Mouse (Mus musculus): Measurements from ENCODE around the gene Galns. TPM values are rescaled to one million over a fixed set of nuclear protein-coding genes. Genes with fewer than 3 reads are reported as not detected.

Gene Galns
- polyA plus RNA-seq, 1 experiment from 2014 or later, result 4.5 TPM

- H3K27ac ChIP-seq (ENCODE audit: low read depth, low read length), result no peak overlapping the region
- 84% methylated on average over 5 of the region's 5 CpGs for WGBS
- no peak overlapping the region for H3K9ac ChIP-seq (ENCODE audit: low read length)
- H3K4me3 ChIP-seq (ENCODE audit: low read depth, low read length), result no peak overlapping the region
- no peaks in the 10 kb centered on the region for H3K27me3 ChIP-seq (ENCODE audit: control insufficient read depth, insufficient read depth, low read length)
- ATAC-seq (replicated peaks; ENCODE audit: low FRiP score) (no peak), DNase-seq (ENCODE audit: low spot score) (no peak)
- H3K9me3 ChIP-seq (ENCODE audit: control insufficient read depth, low read length), result no peaks in the 10 kb centered on the region
- no peak overlapping the region for H3K4me2 ChIP-seq (ENCODE audit: low read depth, low read length, severe bottlenecking)
- H3K4me1 ChIP-seq (replicated peaks; ENCODE audit: control insufficient read depth, insufficient read depth, low read length), result no peaks in the 10 kb centered on the region
- H3K36me3 ChIP-seq (ENCODE audit: control insufficient read depth, insufficient read depth, low read length), result no peaks in the 10 kb centered on the region
Measured at GRCm38 (mm10) chr8:122561199-122561598, 50.1 kb downstream of the Galns start.

DNA sequence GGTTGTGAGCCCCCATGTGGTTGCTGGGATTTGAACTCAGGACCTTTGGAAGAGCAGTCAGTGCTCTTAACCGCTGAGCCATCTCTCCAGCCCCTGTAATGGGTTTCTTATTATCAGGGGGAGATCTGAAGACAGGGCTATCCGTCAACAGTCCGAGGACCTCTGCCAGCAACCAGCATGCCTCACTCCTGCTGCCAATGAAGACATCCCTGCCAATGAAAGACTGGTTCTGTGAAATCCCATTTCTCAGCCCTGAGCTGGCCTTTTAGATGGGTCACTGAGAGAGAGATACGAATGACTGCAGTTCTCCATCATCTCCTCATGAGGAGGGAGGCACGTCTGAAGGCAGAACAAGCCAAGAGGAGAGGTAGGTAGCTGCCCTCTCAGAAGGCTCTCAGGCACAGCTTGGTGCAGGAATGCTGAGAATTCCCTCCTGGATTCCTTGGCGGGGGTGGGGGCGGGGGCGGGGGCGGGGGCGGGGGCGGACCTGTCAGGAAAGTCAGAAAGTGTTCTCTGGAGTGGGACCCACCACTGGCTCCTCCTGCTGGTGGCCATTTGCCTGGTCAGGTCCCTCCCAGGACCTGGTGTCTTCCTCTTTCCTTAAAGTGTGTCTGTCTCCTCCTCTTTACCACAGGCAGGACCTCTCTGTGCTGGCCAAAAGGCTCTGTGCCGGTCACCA is 52.5 kb downstream of the Galns start:
- Histone ChIP-seq H3K36me3 (ENCODE audit: control insufficient read depth, insufficient read depth, low read length) (no peaks in the 10 kb centered on the region), H3K4me1 (replicated peaks; ENCODE audit: control insufficient read depth, insufficient read depth, low read length) (no peaks in the 10 kb centered on the region), H3K27me3 (ENCODE audit: control insufficient read depth, insufficient read depth, low read length) (no peaks in the 10 kb centered on the region), H3K27ac (ENCODE audit: low read depth, low read length) (no peak overlapping the region), H3K4me2 (ENCODE audit: low read depth, low read length, severe bottlenecking) (no peak overlapping the region), H3K9me3 (ENCODE audit: control insufficient read depth, low read length) (no peaks in the 10 kb centered on the region), H3K4me3 (ENCODE audit: low read depth, low read length) (no peak overlapping the region), H3K9ac (ENCODE audit: low read length) (no peak overlapping the region)
- ATAC-seq (replicated peaks; ENCODE audit: low FRiP score), result no peak
- no peak for DNase-seq (ENCODE audit: low spot score)
- WGBS, result 18% methylated on average over 12 of the region's 12 CpGs

- Histone ChIP-seq H3K4me2 (ENCODE audit: low read depth, low read length, severe bottlenecking) (no peak overlapping the region), H3K4me3 (ENCODE audit: low read depth, low read length) (no peak overlapping the region), H3K27ac (ENCODE audit: low read depth, low read length) (no peak overlapping the region), H3K9ac (ENCODE audit: low read length) (no peak overlapping the region), H3K9me3 (ENCODE audit: control insufficient read depth, low read length) (no peaks in the 10 kb centered on the region), H3K27me3 (ENCODE audit: control insufficient read depth, insufficient read depth, low read length) (no peaks in the 10 kb centered on the region), H3K36me3 (ENCODE audit: control insufficient read depth, insufficient read depth, low read length) (no peaks in the 10 kb centered on the region), H3K4me1 (replicated peaks; ENCODE audit: control insufficient read depth, insufficient read depth, low read length) (no peaks in the 10 kb centered on the region)
- DNase-seq (ENCODE audit: low spot score), result no peak
- ATAC-seq (replicated peaks; ENCODE audit: low FRiP score), result no peak
- WGBS, result 47% methylated on average over 10 of the region's 10 CpGs
Measured at GRCm38 (mm10) chr8:122557248-122558038, 53.8 kb downstream of the Galns start.

DNA sequence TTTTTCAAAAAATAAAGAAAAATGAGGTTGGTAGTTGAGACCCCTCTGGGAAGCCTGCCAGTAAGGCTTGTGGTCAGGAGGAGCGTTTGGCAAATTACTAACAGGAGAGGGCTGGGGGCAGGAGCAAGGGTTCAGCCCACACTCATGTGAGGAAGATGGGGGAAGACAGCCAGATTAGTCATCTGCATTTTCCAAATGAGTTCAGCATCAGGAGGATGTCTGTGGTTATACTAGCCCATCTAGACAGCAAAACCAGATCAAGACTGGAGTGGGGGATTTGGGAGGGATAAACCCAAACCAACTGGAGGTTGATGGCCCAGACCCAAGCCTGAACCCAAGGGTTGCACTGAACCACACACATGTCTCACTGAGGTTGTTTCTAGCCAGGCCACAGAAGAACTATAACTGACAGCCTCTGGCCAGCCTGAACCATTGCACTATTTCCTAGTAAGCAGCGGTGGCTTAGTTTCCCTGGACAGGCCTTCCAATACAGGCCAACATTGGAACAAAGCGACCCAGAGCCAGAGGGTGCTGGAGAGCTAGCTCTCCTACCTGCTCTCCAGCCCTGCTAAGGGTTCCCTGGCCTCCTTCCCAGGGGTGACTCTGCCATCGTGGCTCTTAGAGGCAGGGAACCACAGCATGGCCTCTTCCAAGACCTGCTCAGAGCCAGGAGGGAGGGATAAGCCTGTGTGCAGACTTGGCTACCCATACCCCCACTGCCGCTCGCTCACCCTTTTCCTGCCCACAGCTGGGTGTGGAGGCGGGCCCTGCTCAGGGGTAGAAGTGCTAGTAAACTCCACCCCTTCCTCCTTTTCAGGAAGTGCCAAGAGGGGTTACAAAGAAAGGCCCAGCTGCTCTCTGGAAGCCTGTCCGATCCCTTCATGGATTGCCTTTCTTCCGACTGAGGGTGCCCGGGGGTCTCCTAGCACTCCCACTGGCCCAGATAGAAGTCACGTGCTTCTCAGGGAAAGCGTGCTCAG is 54.9 kb downstream of the Galns start:
- WGBS, result 68% methylated on average over 12 of the region's 12 CpGs
- peaks cover 6% of the 10 kb centered on the region for H3K27me3 ChIP-seq (ENCODE audit: control insufficient read depth, insufficient read depth, low read length)
- H3K27ac ChIP-seq (ENCODE audit: low read depth, low read length), result no peak overlapping the region
- no peaks in the 10 kb centered on the region for H3K36me3 ChIP-seq (ENCODE audit: control insufficient read depth, insufficient read depth, low read length)
- DNase-seq (ENCODE audit: low spot score) (no peak), ATAC-seq (replicated peaks; ENCODE audit: low FRiP score) (no peak)
- no peak overlapping the region for H3K9ac ChIP-seq (ENCODE audit: low read length)
- H3K4me2 ChIP-seq (ENCODE audit: low read depth, low read length, severe bottlenecking), result no peak overlapping the region
- no peak overlapping the region for H3K4me3 ChIP-seq (ENCODE audit: low read depth, low read length)
- H3K4me1 ChIP-seq (replicated peaks; ENCODE audit: control insufficient read depth, insufficient read depth, low read length), result no peaks in the 10 kb centered on the region; the same call in 1 of the 2 replicates
- H3K9me3 ChIP-seq (ENCODE audit: control insufficient read depth, low read length), result no peaks in the 10 kb centered on the region

DNA sequence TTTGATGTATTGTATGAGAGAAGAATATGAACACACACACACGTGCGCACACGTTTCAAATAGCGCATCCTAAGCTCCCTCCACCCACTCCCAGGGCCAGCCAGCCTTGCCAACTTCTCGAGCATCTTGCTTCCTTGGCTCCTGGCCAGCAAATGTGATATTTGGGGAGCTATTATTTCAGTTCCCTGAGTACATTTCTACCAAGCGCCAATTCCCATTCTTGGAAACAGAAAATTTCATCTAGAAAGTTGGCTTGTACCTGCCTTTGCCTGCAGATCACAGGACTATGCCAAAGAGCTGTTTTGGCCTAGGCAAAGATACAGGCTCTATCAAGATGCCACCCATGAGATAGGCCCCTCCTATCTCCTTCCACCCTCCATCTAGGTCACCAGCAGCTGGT is 56.5 kb downstream of the Galns start:
- ATAC-seq (replicated peaks; ENCODE audit: low FRiP score), result no peak
- H3K9me3 ChIP-seq (ENCODE audit: control insufficient read depth, low read length), result no peaks in the 10 kb centered on the region
- no peak overlapping the region for H3K4me3 ChIP-seq (ENCODE audit: low read depth, low read length)
- no peak for DNase-seq (ENCODE audit: low spot score)
- H3K27me3 ChIP-seq (ENCODE audit: control insufficient read depth, insufficient read depth, low read length), result peaks cover 20% of the 10 kb centered on the region
- H3K27ac ChIP-seq (ENCODE audit: low read depth, low read length), result no peak overlapping the region
- H3K4me1 ChIP-seq (replicated peaks; ENCODE audit: control insufficient read depth, insufficient read depth, low read length), result peaks cover 4% of the 10 kb centered on the region; the same call in 1 of the 2 replicates
- no peaks in the 10 kb centered on the region for H3K36me3 ChIP-seq (ENCODE audit: control insufficient read depth, insufficient read depth, low read length)
- H3K4me2 ChIP-seq (ENCODE audit: low read depth, low read length, severe bottlenecking), result no peak overlapping the region
- 87% methylated on average over 6 of the region's 6 CpGs for WGBS
- no peak overlapping the region for H3K9ac ChIP-seq (ENCODE audit: low read length)

DNA sequence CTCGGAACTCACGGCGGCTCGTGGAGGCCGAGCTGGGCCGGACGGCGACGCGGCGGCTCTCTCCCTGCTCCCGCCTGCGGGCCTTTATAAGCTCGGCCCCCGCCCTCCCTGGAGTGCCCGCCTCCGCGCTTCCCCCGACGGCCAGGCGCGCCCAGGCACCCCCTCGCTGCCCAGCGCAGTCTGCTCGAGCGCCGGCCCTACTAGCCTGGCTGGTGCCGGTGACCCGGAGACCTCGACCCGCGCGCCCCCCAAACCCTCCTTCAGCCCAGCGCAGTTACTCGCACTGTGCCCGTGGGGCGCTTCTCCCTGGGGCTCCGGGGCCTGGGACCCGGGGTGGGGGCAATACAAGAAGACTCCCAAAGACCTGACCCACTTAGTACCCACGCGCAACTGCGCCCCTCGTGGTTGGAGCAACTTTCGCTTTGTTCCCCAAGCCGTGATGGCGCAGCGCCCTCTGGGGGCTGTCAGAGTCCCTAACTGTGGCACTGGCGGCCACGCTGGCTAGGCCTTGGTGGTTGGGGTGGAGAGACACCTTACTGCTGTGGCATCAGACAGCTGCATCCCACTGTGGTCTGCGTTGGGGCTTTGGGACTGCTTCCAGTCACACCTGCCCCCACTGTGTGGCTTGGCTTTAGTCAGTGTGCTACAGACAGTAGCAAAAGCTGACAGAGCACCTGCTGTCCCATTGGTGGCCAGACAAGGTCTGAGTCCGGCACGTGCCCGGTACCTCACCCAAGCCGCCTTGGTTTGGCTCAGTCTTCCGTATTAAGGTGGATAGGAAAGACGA is 59.8 kb downstream of the Galns start, which contains the start of gene Piezo1:
TSS of gene Piezo1 (minus strand) at position 65 of the 787 bp plus-strand sequence.
- peak within 1 kb of the TSS; percentile 41 for H3K4me3 ChIP-seq (ENCODE audit: low read depth, low read length)
- no peak within 1 kb of the TSS for H3K27ac ChIP-seq (ENCODE audit: low read depth, low read length)
- H3K4me1 ChIP-seq (replicated peaks; ENCODE audit: control insufficient read depth, insufficient read depth, low read length), result peaks cover 4% of the 10 kb centered on the region; the same call in 1 of the 2 replicates
- ATAC-seq (replicated peaks; ENCODE audit: low FRiP score), result peak; percentile 63
- no peaks in the 10 kb centered on the region for H3K36me3 ChIP-seq (ENCODE audit: control insufficient read depth, insufficient read depth, low read length)
- no peaks in the 10 kb centered on the region for H3K9me3 ChIP-seq (ENCODE audit: control insufficient read depth, low read length)
- peaks cover 22% of the 10 kb centered on the region for H3K27me3 ChIP-seq (ENCODE audit: control insufficient read depth, insufficient read depth, low read length)
- peak within 1 kb of the TSS; percentile 75 for H3K4me2 ChIP-seq (ENCODE audit: low read depth, low read length, severe bottlenecking)
- H3K9ac ChIP-seq (ENCODE audit: low read length), result peak within 1 kb of the TSS; percentile 67
- peak; percentile 88 for DNase-seq (ENCODE audit: low spot score)
- WGBS, result 10% methylated on average over 55 of the region's 56 CpGs

DNA sequence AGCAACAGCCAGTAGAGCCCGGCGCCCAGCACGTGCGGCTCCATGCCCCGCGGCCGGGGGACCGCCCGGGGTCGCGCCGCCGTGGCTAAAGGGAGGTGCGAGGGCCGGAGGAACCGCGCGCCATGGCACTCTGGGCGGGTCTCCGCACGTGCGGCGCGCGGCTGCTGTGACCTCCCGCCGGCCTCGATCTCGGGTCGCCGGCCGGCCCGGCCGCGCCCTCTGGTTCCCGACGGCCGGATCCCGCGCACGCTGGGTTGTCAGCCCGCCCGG is 60.3 kb downstream of the Galns start:
- H3K4me1 ChIP-seq (replicated peaks; ENCODE audit: control insufficient read depth, insufficient read depth, low read length), result peaks cover 4% of the 10 kb centered on the region; the same call in 1 of the 2 replicates

More for the DNA sequence above, 60.3 kb downstream of the Galns start:
- Histone ChIP-seq H3K27ac (ENCODE audit: low read depth, low read length) (no peak overlapping the region), H3K36me3 (ENCODE audit: control insufficient read depth, insufficient read depth, low read length) (no peaks in the 10 kb centered on the region), H3K4me3 (ENCODE audit: low read depth, low read length) (peak overlapping the region; percentile 41), H3K9me3 (ENCODE audit: control insufficient read depth, low read length) (no peaks in the 10 kb centered on the region), H3K27me3 (ENCODE audit: control insufficient read depth, insufficient read depth, low read length) (peaks cover 22% of the 10 kb centered on the region), H3K9ac (ENCODE audit: low read length) (peak overlapping the region; percentile 67), H3K4me2 (ENCODE audit: low read depth, low read length, severe bottlenecking) (peak overlapping the region; percentile 75)
- WGBS, result 1% methylated on average over 34 of the region's 43 CpGs
- DNase-seq (ENCODE audit: low spot score) (no peak), ATAC-seq (replicated peaks; ENCODE audit: low FRiP score) (no peak)

Data from forebrain, embryonic 11.5 days (tissue).